Mouse (Mus musculus): ENCODE data around the gene Noct. TPM values are rescaled to one million over a fixed set of nuclear protein-coding genes. Genes with fewer than 3 reads are reported as not detected.

Noct gene
- polyA plus RNA-seq, 1 experiment from 2014 or later: 29.0 TPM

DNA sequence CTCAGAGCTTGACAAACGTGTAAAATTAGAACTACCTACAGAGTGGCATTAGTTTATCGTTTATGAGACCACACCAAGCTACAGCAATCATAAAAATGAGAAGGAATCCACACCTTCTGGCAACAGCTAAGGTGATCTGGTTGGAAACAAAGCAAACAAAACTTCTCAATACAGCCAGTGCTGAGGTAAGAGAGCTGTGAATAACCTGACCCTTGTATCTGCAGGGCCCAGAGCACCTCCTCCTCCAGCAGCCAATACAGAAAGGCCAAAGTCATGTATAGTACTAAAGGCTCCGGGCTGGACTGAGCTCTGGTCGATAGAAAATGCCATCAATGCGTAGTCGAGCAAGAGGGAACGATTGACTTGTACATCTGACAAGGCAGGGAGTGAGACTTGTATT lies 23.4 kb upstream of the Noct start:
- H3K36me3 ChIP-seq (ENCODE audit: control insufficient read depth, insufficient read depth, low read length): no peaks in the 10 kb centered on the region
- 75% methylated on average over 7 of the region's 7 CpGs for WGBS
- DNase-seq (ENCODE audit: low spot score) (no peak), ATAC-seq (replicated peaks; ENCODE audit: low FRiP score) (no peak)
- H3K27me3 ChIP-seq (replicated peaks; ENCODE audit: control insufficient read depth, insufficient read depth, low read length): no peaks in the 10 kb centered on the region
- no peak overlapping the region for H3K9ac ChIP-seq (ENCODE audit: low read depth, low read length)
- no peak overlapping the region for H3K27ac ChIP-seq (ENCODE audit: low read depth, low read length)
- no peaks in the 10 kb centered on the region for H3K9me3 ChIP-seq (ENCODE audit: control insufficient read depth, low read length)
- H3K4me2 ChIP-seq: no peak overlapping the region
- H3K4me1 ChIP-seq (replicated peaks; ENCODE audit: control insufficient read depth, insufficient read depth, low read length): no peaks in the 10 kb centered on the region
- H3K4me3 ChIP-seq (ENCODE audit: low read depth, low read length): no peak overlapping the region

DNA sequence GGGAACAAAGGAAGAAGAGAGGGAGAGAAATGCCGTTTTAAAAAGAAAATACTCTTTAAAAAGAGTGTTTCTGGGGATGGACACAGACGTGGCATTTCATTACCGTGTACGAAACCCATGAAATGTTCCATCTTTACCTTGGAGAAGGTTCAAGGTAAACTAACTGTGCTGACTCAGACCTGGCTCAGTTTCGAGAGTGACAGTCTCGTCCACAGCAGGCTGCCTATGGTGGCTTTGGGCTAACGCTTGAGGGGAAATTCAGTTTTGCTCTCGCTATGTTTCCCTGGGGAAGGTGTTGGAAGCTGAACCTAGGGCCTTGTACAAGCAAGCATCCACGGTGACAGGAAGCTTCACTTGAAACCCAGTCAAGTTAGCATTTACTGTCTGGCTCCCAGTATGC lies 22.3 kb upstream of the Noct start:
- Histone ChIP-seq H3K9me3 (ENCODE audit: control insufficient read depth, low read length) (no peaks in the 10 kb centered on the region), H3K4me3 (ENCODE audit: low read depth, low read length) (no peak overlapping the region), H3K36me3 (ENCODE audit: control insufficient read depth, insufficient read depth, low read length) (no peaks in the 10 kb centered on the region), H3K4me1 (replicated peaks; ENCODE audit: control insufficient read depth, insufficient read depth, low read length) (no peaks in the 10 kb centered on the region), H3K9ac (ENCODE audit: low read depth, low read length) (no peak overlapping the region), H3K4me2 (no peak overlapping the region), H3K27me3 (replicated peaks; ENCODE audit: control insufficient read depth, insufficient read depth, low read length) (no peaks in the 10 kb centered on the region), H3K27ac (ENCODE audit: low read depth, low read length) (no peak overlapping the region)
- ATAC-seq (replicated peaks; ENCODE audit: low FRiP score): no peak
- 83% methylated on average over 9 of the region's 9 CpGs for WGBS
- no peak for DNase-seq (ENCODE audit: low spot score)

DNA sequence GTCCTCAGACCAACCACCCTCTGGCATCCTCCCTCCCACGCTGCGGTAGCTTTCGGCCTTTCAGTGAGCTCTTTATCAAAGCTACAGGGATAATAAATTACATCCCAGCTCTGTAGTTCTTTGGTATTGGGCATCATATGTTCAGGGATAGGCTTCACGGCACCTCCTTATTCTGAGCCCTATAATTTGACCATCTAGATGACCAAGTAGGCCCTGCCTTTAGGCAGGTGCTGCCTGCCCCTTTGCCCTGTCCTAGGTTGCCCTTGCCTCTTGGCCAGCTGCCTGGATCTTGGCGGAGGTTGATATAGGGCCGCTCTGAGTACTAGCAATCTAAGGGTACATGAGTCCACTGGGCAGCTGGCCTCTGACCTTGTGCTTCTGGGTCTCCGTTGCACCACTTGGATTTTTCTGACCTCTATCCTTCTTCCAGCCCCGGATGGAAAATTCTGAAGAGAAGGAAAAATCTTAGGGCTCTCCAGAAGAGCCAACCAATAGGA lies 21.7 kb upstream of the Noct start:
- Histone ChIP-seq H3K36me3 (ENCODE audit: control insufficient read depth, insufficient read depth, low read length) (no peaks in the 10 kb centered on the region), H3K4me2 (no peak overlapping the region), H3K4me3 (ENCODE audit: low read depth, low read length) (no peak overlapping the region), H3K4me1 (replicated peaks; ENCODE audit: control insufficient read depth, insufficient read depth, low read length) (no peaks in the 10 kb centered on the region), H3K27ac (ENCODE audit: low read depth, low read length) (no peak overlapping the region), H3K9me3 (ENCODE audit: control insufficient read depth, low read length) (no peaks in the 10 kb centered on the region), H3K27me3 (replicated peaks; ENCODE audit: control insufficient read depth, insufficient read depth, low read length) (no peaks in the 10 kb centered on the region), H3K9ac (ENCODE audit: low read depth, low read length) (no peak overlapping the region)
- ATAC-seq (replicated peaks; ENCODE audit: low FRiP score): no peak
- 81% methylated on average over 8 of the region's 8 CpGs for WGBS
- DNase-seq (ENCODE audit: low spot score): no peak

DNA sequence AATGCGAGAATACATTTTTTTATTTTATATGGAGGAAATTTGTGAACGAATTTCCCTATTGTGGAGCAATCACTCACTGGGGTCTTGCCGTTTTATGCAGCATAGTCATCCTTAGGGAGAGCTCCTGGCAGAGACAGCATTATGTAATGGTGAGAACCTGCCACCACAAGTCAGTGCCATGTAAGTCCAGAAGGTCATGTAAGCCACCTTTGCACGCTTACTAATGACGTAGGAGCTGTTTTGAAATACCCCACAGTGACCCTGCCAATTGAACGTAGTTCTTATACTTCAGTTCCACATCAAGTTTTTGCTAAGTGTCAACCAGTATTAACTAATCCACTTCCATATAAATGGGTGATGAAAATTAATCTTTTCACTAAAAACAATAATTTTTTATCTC lies 20.3 kb upstream of the Noct start:
- no peaks in the 10 kb centered on the region for H3K27me3 ChIP-seq (replicated peaks; ENCODE audit: control insufficient read depth, insufficient read depth, low read length)
- WGBS: 87% methylated on average over 6 of the region's 6 CpGs
- DNase-seq (ENCODE audit: low spot score): no peak
- H3K4me2 ChIP-seq: no peak overlapping the region
- no peak overlapping the region for H3K9ac ChIP-seq (ENCODE audit: low read depth, low read length)
- no peak overlapping the region for H3K4me3 ChIP-seq (ENCODE audit: low read depth, low read length)
- no peaks in the 10 kb centered on the region for H3K36me3 ChIP-seq (ENCODE audit: control insufficient read depth, insufficient read depth, low read length)
- H3K4me1 ChIP-seq (replicated peaks; ENCODE audit: control insufficient read depth, insufficient read depth, low read length): no peaks in the 10 kb centered on the region
- no peak for ATAC-seq (replicated peaks; ENCODE audit: low FRiP score)
- no peaks in the 10 kb centered on the region for H3K9me3 ChIP-seq (ENCODE audit: control insufficient read depth, low read length)
- no peak overlapping the region for H3K27ac ChIP-seq (ENCODE audit: low read depth, low read length)

DNA sequence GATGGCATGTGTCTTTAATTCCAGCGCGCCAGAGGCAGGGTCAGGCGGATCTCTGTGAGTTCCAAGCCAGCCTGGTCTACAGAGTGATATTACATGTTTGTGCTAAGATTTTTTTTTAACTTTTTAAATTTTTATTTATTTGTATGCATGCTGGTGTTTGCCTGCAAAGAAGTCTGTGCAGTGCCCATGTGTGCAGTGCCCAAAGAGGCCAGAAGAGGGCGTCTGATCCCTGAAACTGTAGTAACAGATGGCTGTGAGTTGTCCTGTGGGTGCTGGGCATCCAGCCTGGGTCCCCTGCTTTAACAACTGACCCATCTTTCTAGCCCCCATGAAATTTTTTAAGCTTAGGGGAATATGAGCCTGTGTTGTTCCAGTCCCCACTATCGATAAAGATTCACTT lies 19.8 kb upstream of the Noct start:
- no peak overlapping the region for H3K4me2 ChIP-seq
- no peak for ATAC-seq (replicated peaks; ENCODE audit: low FRiP score)
- no peaks in the 10 kb centered on the region for H3K9me3 ChIP-seq (ENCODE audit: control insufficient read depth, low read length)
- H3K36me3 ChIP-seq (ENCODE audit: control insufficient read depth, insufficient read depth, low read length): no peaks in the 10 kb centered on the region
- H3K27ac ChIP-seq (ENCODE audit: low read depth, low read length): no peak overlapping the region
- no peak overlapping the region for H3K4me3 ChIP-seq (ENCODE audit: low read depth, low read length)
- 84% methylated on average over 5 of the region's 5 CpGs for WGBS
- no peak for DNase-seq (ENCODE audit: low spot score)
- no peaks in the 10 kb centered on the region for H3K27me3 ChIP-seq (replicated peaks; ENCODE audit: control insufficient read depth, insufficient read depth, low read length)
- no peak overlapping the region for H3K9ac ChIP-seq (ENCODE audit: low read depth, low read length)
- no peaks in the 10 kb centered on the region for H3K4me1 ChIP-seq (replicated peaks; ENCODE audit: control insufficient read depth, insufficient read depth, low read length)

DNA sequence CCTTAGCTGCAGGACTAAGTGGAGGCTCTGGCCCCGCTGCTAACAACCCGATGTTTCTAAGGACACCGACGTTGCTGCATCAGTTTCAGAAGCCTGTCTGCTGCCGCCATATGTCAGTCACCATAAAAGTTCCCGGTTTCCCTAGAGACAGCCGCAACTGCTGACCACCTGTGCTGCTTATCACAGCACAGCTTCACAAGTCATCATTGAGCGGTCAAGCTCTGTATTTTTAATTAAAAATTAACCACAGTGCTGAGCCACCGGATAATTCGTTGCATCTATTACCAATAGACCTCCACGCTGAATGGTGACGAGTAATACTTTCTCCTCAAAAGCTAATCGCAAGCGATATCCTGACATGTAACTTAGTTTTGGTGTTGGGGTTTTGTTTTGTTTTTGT lies 19.4 kb upstream of the Noct start:
- DNase-seq (ENCODE audit: low spot score) (no peak), ATAC-seq (replicated peaks; ENCODE audit: low FRiP score) (no peak)
- H3K4me3 ChIP-seq (ENCODE audit: low read depth, low read length): no peak overlapping the region
- no peaks in the 10 kb centered on the region for H3K27me3 ChIP-seq (replicated peaks; ENCODE audit: control insufficient read depth, insufficient read depth, low read length)
- no peaks in the 10 kb centered on the region for H3K9me3 ChIP-seq (ENCODE audit: control insufficient read depth, low read length)
- no peak overlapping the region for H3K27ac ChIP-seq (ENCODE audit: low read depth, low read length)
- H3K4me1 ChIP-seq (replicated peaks; ENCODE audit: control insufficient read depth, insufficient read depth, low read length): no peaks in the 10 kb centered on the region
- WGBS: 93% methylated on average over 14 of the region's 14 CpGs
- H3K9ac ChIP-seq (ENCODE audit: low read depth, low read length): no peak overlapping the region
- H3K4me2 ChIP-seq: no peak overlapping the region
- H3K36me3 ChIP-seq (ENCODE audit: control insufficient read depth, insufficient read depth, low read length): no peaks in the 10 kb centered on the region

DNA sequence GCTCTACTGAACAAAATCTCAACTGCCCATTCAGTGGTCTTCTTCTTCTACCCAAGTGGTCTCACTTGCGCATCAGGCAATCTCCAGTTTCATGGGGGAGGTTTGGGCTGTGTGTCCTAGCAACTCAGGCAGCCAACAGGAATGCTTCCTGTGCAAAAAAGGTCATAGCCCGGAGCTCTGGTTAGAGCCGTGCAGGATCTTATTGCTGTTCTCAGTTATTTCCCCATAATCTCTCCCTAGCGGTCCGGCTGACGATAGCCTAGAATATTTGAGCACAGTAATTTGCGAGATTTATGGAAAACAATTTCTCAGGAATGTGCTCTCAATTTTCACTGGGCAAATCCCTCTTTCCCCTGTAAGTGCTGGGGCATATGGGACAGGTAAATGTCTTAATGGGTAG lies 17.7 kb upstream of the Noct start:
- Histone ChIP-seq H3K9me3 (ENCODE audit: control insufficient read depth, low read length) (no peaks in the 10 kb centered on the region), H3K4me2 (no peak overlapping the region), H3K36me3 (ENCODE audit: control insufficient read depth, insufficient read depth, low read length) (no peaks in the 10 kb centered on the region), H3K4me1 (replicated peaks; ENCODE audit: control insufficient read depth, insufficient read depth, low read length) (no peaks in the 10 kb centered on the region), H3K27ac (ENCODE audit: low read depth, low read length) (no peak overlapping the region), H3K27me3 (replicated peaks; ENCODE audit: control insufficient read depth, insufficient read depth, low read length) (no peaks in the 10 kb centered on the region), H3K9ac (ENCODE audit: low read depth, low read length) (no peak overlapping the region), H3K4me3 (ENCODE audit: low read depth, low read length) (no peak overlapping the region)
- no peak for ATAC-seq (replicated peaks; ENCODE audit: low FRiP score)
- WGBS: 83% methylated on average over 7 of the region's 7 CpGs
- DNase-seq (ENCODE audit: low spot score): no peak

DNA sequence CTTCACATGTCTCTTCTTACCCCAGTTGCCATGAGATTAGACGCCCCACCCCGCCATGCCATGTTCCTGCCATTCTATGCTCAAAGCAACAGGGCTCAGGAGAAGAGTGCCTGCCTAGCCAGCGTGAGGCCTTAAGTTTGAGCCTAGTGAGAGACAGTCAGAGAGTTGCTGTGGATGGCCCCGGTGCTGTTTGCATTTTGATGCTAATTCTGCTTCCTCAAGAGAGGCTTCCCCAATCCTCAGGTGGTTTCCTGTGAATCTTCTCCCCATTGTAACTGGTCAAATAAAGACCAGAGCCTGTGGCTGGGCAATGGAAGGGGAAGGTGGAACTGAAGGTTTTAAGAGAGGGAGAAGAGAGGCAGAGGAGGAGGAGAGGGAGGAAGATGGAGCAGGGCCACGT lies 15.6 kb upstream of the Noct start:
- H3K27ac ChIP-seq (ENCODE audit: low read depth, low read length): no peak overlapping the region
- H3K4me1 ChIP-seq (replicated peaks; ENCODE audit: control insufficient read depth, insufficient read depth, low read length): no peaks in the 10 kb centered on the region
- no peak overlapping the region for H3K9ac ChIP-seq (ENCODE audit: low read depth, low read length)
- no peaks in the 10 kb centered on the region for H3K36me3 ChIP-seq (ENCODE audit: control insufficient read depth, insufficient read depth, low read length)
- ATAC-seq (replicated peaks; ENCODE audit: low FRiP score): no peak
- H3K4me2 ChIP-seq: no peak overlapping the region
- no peak overlapping the region for H3K4me3 ChIP-seq (ENCODE audit: low read depth, low read length)
- H3K27me3 ChIP-seq (replicated peaks; ENCODE audit: control insufficient read depth, insufficient read depth, low read length): no peaks in the 10 kb centered on the region
- H3K9me3 ChIP-seq (ENCODE audit: control insufficient read depth, low read length): no peaks in the 10 kb centered on the region
- DNase-seq (ENCODE audit: low spot score): no peak
- WGBS: 54% methylated on average over 5 of the region's 5 CpGs

DNA sequence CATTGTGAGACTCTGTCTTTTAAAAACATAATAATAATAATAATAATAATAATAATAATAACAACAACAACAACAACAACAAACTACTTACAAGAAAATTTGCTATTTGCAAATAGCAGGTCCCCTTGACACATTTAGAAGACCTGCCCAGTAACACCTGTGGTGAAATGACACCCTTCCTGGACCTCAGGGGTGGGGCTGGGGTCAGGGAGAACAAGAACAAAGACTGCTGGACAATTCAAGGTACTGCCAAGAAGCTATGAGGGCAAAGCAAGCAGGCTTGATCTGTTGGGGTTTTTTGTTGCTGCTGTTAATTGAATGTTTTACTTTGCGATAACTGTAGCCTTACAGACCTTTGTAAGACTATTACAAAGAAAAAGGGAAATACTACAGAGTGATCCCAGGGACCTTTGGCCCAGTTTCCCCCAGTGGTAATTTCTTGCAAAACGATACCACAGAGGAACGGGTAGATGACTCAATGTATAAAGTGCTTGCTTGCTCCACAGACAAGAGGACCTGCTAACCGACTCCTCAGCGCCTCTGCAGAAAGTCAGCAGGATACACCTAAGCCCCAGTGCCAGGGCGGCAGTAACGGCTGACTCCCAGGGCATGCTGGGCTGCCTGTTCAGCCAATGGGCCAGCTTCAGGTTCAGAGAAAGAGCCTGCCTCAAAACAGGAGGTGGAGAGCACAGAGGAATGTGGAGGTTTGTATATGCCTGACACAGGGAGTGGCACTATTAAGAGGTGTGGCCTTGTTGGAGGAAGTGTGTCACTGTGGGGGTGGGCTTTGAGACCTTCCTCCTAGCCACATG lies 14.5 kb upstream of the Noct start:
- no peak overlapping the region for H3K4me2 ChIP-seq
- H3K27ac ChIP-seq (ENCODE audit: low read depth, low read length): no peak overlapping the region

More for the DNA sequence above, 14.5 kb upstream of the Noct start:
- Histone ChIP-seq H3K27me3 (replicated peaks; ENCODE audit: control insufficient read depth, insufficient read depth, low read length) (no peaks in the 10 kb centered on the region), H3K4me1 (replicated peaks; ENCODE audit: control insufficient read depth, insufficient read depth, low read length) (no peaks in the 10 kb centered on the region), H3K9ac (ENCODE audit: low read depth, low read length) (no peak overlapping the region), H3K36me3 (ENCODE audit: control insufficient read depth, insufficient read depth, low read length) (no peaks in the 10 kb centered on the region), H3K4me3 (ENCODE audit: low read depth, low read length) (no peak overlapping the region), H3K9me3 (ENCODE audit: control insufficient read depth, low read length) (no peaks in the 10 kb centered on the region)
- DNase-seq (ENCODE audit: low spot score) (no peak), ATAC-seq (replicated peaks; ENCODE audit: low FRiP score) (no peak)
- 73% methylated on average over 7 of the region's 7 CpGs for WGBS
